ENCODE assay signal across 22 mouse cellular contexts in genomic region chr6:54329598-54329997, GRCm38 (mm10). TPM values are rescaled to one million over a fixed set of nuclear protein-coding genes. Genes with fewer than 3 reads are reported as not detected.
DNase-seq lines count a peak whose midpoint lies in the region; TF ChIP-seq lines count a peak whose summit lies in the region.
"Had no signal": no experiment of that assay in that cellular context is flagged by ENCODE, and none has a peak within 500 bp of the region (broad histone marks: within the 10 kb centered on the region; RNA-seq: fewer than 3 reads in every experiment).

No protein-coding gene starts in this region.

- peaks cover 34% of the 10 kb centered on the region for H3K4me1 ChIP-seq in kidney, adult 2 months (ENCODE audit: control insufficient read depth, insufficient read depth, low read length)
- H3K4me1 ChIP-seq in CH12.LX (ENCODE audit: control insufficient read depth in 1 of 2, insufficient read depth in 2 of 2) = peaks cover 7 to 39% of the 10 kb centered on the region in 2 experiments; a peak in 3 of 4 replicates
- H3K4me1 ChIP-seq: liver, embryonic 13.5 days had no signal

- WGBS in kidney, adult 2 months = 52% methylated on average over 3 of the region's 3 CpGs

- no peak overlapping the region for H3ac ChIP-seq in myocyte (ENCODE audit: control insufficient read depth, insufficient read length)

- H3K79me2 ChIP-seq in CH12.LX (replicated peaks; ENCODE audit: control insufficient read depth, extremely low read depth, insufficient read depth, poor library complexity, severe bottlenecking) (no peaks in the 10 kb centered on the region), myocyte (ENCODE audit: control insufficient read depth, insufficient read depth) (no peaks in the 10 kb centered on the region)

- H3K4me2 ChIP-seq in CH12.LX (ENCODE audit: insufficient read depth, low read depth, poor library complexity, severe bottlenecking) (no peak overlapping the region), myocyte (ENCODE audit: low read depth) (peak overlapping the region; percentile 4)
- H3K4me2 ChIP-seq: embryonic facial prominence, embryonic 15.5 days; heart, embryonic 11.5 days; limb, embryonic 13.5 days; liver, embryonic 13.5 days; lung, embryonic 14.5 days; midbrain, embryonic 11.5 days; neural tube, embryonic 15.5 days had no signal

- peak overlapping the region; percentile 57 for H3K27ac ChIP-seq in kidney, adult 2 months (ENCODE audit: insufficient read depth, low read depth, low read length)
- H3K27ac ChIP-seq in CH12.LX (ENCODE audit: insufficient read depth, low read depth) = no peak overlapping the region
- H3K27ac ChIP-seq: embryonic facial prominence, embryonic 15.5 days; hindbrain, postnatal 0 days; limb, embryonic 13.5 days; liver, embryonic 13.5 days; neural tube, embryonic 15.5 days had no signal

- TF ChIP-seq CTCF in kidney, adult 2 months (conservative IDR thresholded peaks at IDR 0.05; ENCODE audit: insufficient read depth, insufficient read length, low read depth, low read length) = no peak
- no peak for TF ChIP-seq CTCF in CH12.LX (conservative IDR thresholded peaks at IDR 0.05 in 1 of 2, IDR thresholded peaks at IDR 0.05 in 1 of 2; ENCODE audit: low read depth in 2 of 2, low read length in 2 of 2)

- H3K4me3 ChIP-seq in kidney, adult 2 months (ENCODE audit: insufficient read depth, low read depth, low read length) = no peak overlapping the region
- no peak overlapping the region for H3K4me3 ChIP-seq in CH12.LX (replicated peaks in 1 of 3; ENCODE audit: low read depth in 2 of 3, low read length in 2 of 3, poor library complexity in 1 of 3)
- H3K4me3 ChIP-seq in myocyte = no peak overlapping the region
- H3K4me3 ChIP-seq: embryonic facial prominence, embryonic 15.5 days; limb, embryonic 13.5 days; liver, embryonic 13.5 days; neural tube, embryonic 15.5 days had no signal

- H3K36me3 ChIP-seq in kidney, adult 2 months (ENCODE audit: control insufficient read depth, insufficient read depth, low read length) = no peaks in the 10 kb centered on the region
- H3K36me3 ChIP-seq in CH12.LX (replicated peaks in 1 of 2; ENCODE audit: control insufficient read depth in 1 of 2, insufficient read depth in 1 of 2, low read length in 1 of 2) (no peaks in the 10 kb centered on the region), myocyte (ENCODE audit: control insufficient read depth, insufficient read depth) (no peaks in the 10 kb centered on the region)
- H3K36me3 ChIP-seq: embryonic facial prominence, embryonic 15.5 days; limb, embryonic 13.5 days; liver, embryonic 13.5 days; neural tube, embryonic 15.5 days had no signal

- DNase-seq in heart, adult 11 months = peak; percentile 10
- no peak for DNase-seq in heart, adult 9 months (ENCODE audit: low spot score in 2 of 2)
- DNase-seq in kidney, adult 2 months = no peak
- no peak for DNase-seq in kidney, adult 11 months
- peak; percentile 32 for DNase-seq in CH12.LX (ENCODE audit: extremely low read depth)
- no peak for DNase-seq in lung, postnatal 36 days
- DNase-seq in lung, postnatal 14 days = no peak
- DNase-seq: adrenal gland, postnatal 36 days; cerebellum, adult 9-11 months; gastrocnemius, postnatal 36 days; layer of hippocampus, adult 9-11 months; liver, embryonic 13.5 days; lung, postnatal 4 days had no signal

- no peak for TF ChIP-seq POLR2A in kidney, adult 2 months (IDR thresholded peaks at IDR 0.05; ENCODE audit: low read depth, low read length)
- no peak for TF ChIP-seq POLR2A in CH12.LX (IDR thresholded peaks at IDR 0.05; ENCODE audit: low read depth, low read length)
- no peak for TF ChIP-seq POLR2A in myocyte (IDR thresholded peaks at IDR 0.05; ENCODE audit: insufficient read length, low read depth)

- no peaks in the 10 kb centered on the region for H3K27me3 ChIP-seq in kidney, adult 2 months (replicated peaks; ENCODE audit: control insufficient read depth, insufficient read depth, low read length)
- H3K27me3 ChIP-seq in CH12.LX (replicated peaks) = no peaks in the 10 kb centered on the region
- no peaks in the 10 kb centered on the region for H3K27me3 ChIP-seq in myocyte (ENCODE audit: control insufficient read depth, insufficient read depth, insufficient read length)

- dilution Hi-C loops in CH12.LX (cut with MboI; ENCODE audit: extremely low pct_ligation_motif_present, extremely low pct_unique_long_range_greater_than_20kb, low sequenced_read_pairs) = no loop called here

- H3K9ac ChIP-seq in CH12.LX (ENCODE audit: insufficient read depth, low read depth) = no peak overlapping the region
- H3K9ac ChIP-seq: embryonic facial prominence, embryonic 15.5 days; limb, embryonic 13.5 days; liver, embryonic 13.5 days; lung, embryonic 14.5 days; neural tube, embryonic 15.5 days had no signal

- H3K9me3 ChIP-seq in CH12.LX (replicated peaks; ENCODE audit: low read length) = no peaks in the 10 kb centered on the region
- H3K9me3 ChIP-seq: embryonic facial prominence, embryonic 15.5 days; limb, embryonic 13.5 days; liver, embryonic 13.5 days; neural tube, embryonic 15.5 days had no signal

- no peak for TF ChIP-seq EP300 in CH12.LX (IDR thresholded peaks at IDR 0.05; ENCODE audit: low read length)

- in situ Hi-C loops in CH12.LX (cut with MboI; ENCODE audit: low pct_ligation_motif_present, low pct_unique_long_range_greater_than_20kb, low sequenced_read_pairs) = no loop called here

- no peak for TF ChIP-seq RAD21 in CH12.LX (IDR thresholded peaks at IDR 0.05; ENCODE audit: low read depth, low read length)

TF ChIP-seq in CH12.LX, 34 proteins besides CTCF, POLR2A, EP300 and RAD21:
- TF ChIP-seq KAT2A (IDR thresholded peaks at IDR 0.05; ENCODE audit: insufficient replicate concordance, low read length) = no peak
- TF ChIP-seq ETS1 (conservative IDR thresholded peaks at IDR 0.05; ENCODE audit: low read depth, low read length) = 0 out of 2 replicates have a peak, but pooled peaks have one; percentile 18
- TF ChIP-seq ZNF384 (IDR thresholded peaks at IDR 0.05; ENCODE audit: low read depth, low read length) = peak; percentile 82

TF ChIP-seq in myocyte, 11 proteins besides CTCF, POLR2A, EP300 and RAD21:
- TF ChIP-seq CEBPB (IDR thresholded peaks at IDR 0.05; ENCODE audit: insufficient read depth, poor library complexity, severe bottlenecking) = no peak
- no peak for TF ChIP-seq TCF3 (IDR thresholded peaks at IDR 0.05; ENCODE audit: insufficient read length, low read depth)
- TF ChIP-seq TCF12 (IDR thresholded peaks at IDR 0.05; ENCODE audit: insufficient read depth, poor library complexity, severe bottlenecking) = no peak
- TF ChIP-seq POLR2AphosphoS2 (IDR thresholded peaks at IDR 0.05; ENCODE audit: insufficient read length, low read depth) = no peak

RNA-seq across cellular contexts. Expression of gene Prr15, which starts 4.0 kb away (rescaled TPM):
- 6.2 and 6.8 TPM in 2 replicates for polyA plus RNA-seq in kidney, adult 2 months (2012; rRNA removed)
- total RNA-seq in CH12.LX (2012; rRNA removed) (not detected in 2 replicates), CH12.LX (2014; rRNA removed) (not detected in 2 replicates)
- polyA plus RNA-seq in CH12.LX (2012; ENCODE audit: insufficient read length, low read depth) (not detected in 2 replicates), myocyte (2012; fragmentation: generic; extraction: Trizol) (0.11 TPM)
- total RNA-seq: common myeloid progenitor, adult 5-6 weeks had no signal

Comparison
In these comparisons a context has a peak if more than half of its experiments do, and no peak if none do; other contexts are left out.
1. DNase-seq: peak in heart, adult 11 months (single experiment) and CH12.LX (single experiment); none in heart, adult 9 months (0 of 2), kidney, adult 2 months (single experiment), kidney, adult 11 months (single experiment), lung, postnatal 36 days (single experiment) and lung, postnatal 14 days (single experiment).